Mouse (Mus musculus) heart, postnatal 0 days (tissue): ENCODE results near the gene 3100002H09Rik.

Experiments
- CTCF ChIP-seq: IDR thresholded peaks from 2 replicates; pipeline ENCODE4 v1.5.1; 2016; ENCODE audit warnings: antibody characterized with exemption, control low read depth, low read depth
- EP300 ChIP-seq: IDR thresholded peaks from 2 replicates; pipeline ENCODE4 v1.6.1; 2016; ENCODE audit warnings: antibody characterized with exemption, low read depth

GRCm38 (mm10) chr4:124603712-124604111, 6.9 kb downstream of the 3100002H09Rik start:
- no peak for TF ChIP-seq EP300
- no peak for TF ChIP-seq CTCF
